Mouse (Mus musculus) E14TG2a.4 (cell line): ENCODE data around the gene Ift20.

Experiments used
- CTCF ChIP-seq: conservative IDR thresholded peaks from 2 replicates; pipeline ENCODE4 v1.5.1; 2014; ENCODE audit warnings: low read length
- NANOG ChIP-seq: IDR thresholded peaks from 2 replicates; pipeline ENCODE4 v1.6.1; 2014; ENCODE audit warnings: borderline replicate concordance, low read length, mixed read lengths

DNA sequence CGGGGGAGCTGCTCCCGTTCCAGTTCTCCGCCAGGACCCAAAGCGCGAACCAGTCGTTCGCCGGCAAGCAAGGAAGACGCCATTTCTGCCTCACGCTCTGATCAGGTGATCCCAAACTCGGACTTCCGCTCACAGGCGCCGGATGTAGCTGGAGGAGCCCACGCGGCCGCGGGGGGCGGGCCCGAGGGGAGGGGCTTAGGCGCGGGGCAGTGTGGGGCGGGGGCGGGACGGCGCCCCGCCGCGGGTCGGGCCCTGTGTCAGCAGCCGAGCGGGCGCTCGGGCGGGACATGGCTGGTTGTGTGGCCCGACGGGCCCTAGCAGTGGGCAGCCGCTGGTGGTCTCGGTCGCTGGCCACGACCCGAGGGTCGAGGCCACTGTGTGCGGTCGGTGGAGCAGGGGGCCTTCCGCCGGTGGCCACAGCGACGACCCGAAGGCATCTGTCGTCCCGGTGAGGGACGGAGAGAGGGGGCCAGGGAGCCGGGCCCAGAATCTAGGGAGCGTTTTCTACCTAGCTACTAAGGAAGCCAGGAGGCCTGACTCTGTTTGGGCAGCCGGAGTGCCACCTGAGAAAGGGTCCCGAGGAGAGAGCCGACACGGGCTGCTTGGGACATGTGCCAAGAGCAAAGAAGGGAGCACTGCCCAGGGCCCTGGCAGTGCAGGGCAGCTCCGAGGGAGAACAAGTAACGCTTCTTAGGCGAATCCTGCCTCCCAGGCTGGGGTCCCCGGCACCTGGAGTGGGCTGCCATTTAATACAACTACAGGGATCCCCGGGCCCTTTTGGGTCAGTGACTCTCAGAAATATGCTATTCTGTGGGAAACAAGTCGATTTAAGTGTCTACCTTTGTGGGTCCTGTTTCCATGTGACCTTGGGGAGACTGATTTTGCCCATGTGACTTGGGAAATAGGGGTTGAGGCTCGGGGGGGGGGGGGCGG lies 23.9 kb upstream of the Ift20 start, which contains the start of the genes Tmem199 and Poldip2:
- TF ChIP-seq CTCF (no peak), NANOG (no peak)
